ENCODE assay signal across 15 mouse cellular contexts in the genomic region with DNA sequence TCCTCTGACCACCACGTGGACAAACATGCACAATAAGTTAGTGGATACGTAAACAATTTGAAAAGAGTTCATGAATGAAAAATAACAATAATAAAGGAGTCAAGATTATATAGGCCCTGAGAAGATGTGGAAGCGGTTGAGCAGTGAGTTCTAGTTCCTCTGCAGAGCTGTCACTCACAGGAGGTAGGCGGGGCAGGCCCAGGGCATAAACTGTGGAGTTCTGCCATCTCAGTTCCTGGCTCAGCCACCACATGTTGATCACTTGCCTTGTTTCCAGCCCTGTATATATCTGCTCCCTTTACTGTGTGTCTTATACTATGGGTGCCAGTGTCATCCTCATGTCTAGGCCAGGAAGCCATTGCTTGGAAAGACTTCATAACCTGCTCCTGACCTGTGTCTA.
"Had no signal": no experiment of that assay in that cellular context is flagged by ENCODE, and none has a peak within 500 bp of the region (broad histone marks: within the 10 kb centered on the region; RNA-seq: fewer than 3 reads in every experiment).

No protein-coding gene starts in this region.

- H3K9me3 ChIP-seq: liver, embryonic 13.5 days; lung, embryonic 15.5 days; midbrain, embryonic 15.5 days; neural tube, embryonic 13.5 days had no signal

- DNase-seq: kidney, adult 8-10 months; kidney, postnatal 25 days; liver, embryonic 13.5 days; liver, postnatal 0 days; lung, postnatal 36 days; retina, postnatal 1 day; right cerebral cortex, postnatal 4 days; spleen, adult 18-20 months; thymus, adult 18-20 months; thymus, postnatal 14 days had no signal

- H3K27ac ChIP-seq: liver, embryonic 13.5 days; lung, embryonic 15.5 days; midbrain, embryonic 15.5 days; neural tube, embryonic 13.5 days had no signal

- H3K4me3 ChIP-seq: liver, embryonic 13.5 days; lung, embryonic 15.5 days; megakaryocyte, embryonic 14.5 days; midbrain, embryonic 15.5 days; neural tube, embryonic 13.5 days had no signal

- H3K4me2 ChIP-seq: liver, embryonic 13.5 days; lung, embryonic 15.5 days; midbrain, embryonic 11.5 days; midbrain, embryonic 15.5 days; neural tube, embryonic 13.5 days had no signal

- H3K9ac ChIP-seq: liver, embryonic 13.5 days; liver, postnatal 0 days; lung, embryonic 15.5 days; midbrain, embryonic 15.5 days; neural tube, embryonic 13.5 days had no signal

- H3K36me3 ChIP-seq: midbrain, embryonic 15.5 days; neural tube, embryonic 13.5 days had no signal

- ATAC-seq: liver, postnatal 0 days; midbrain, embryonic 15.5 days had no signal

- H3K27me3 ChIP-seq: liver, embryonic 13.5 days; lung, embryonic 15.5 days; midbrain, embryonic 15.5 days; neural tube, embryonic 13.5 days had no signal

- H3K4me1 ChIP-seq: liver, embryonic 13.5 days; lung, embryonic 15.5 days; midbrain, embryonic 15.5 days; neural tube, embryonic 13.5 days had no signal
